In the genomic region with DNA sequence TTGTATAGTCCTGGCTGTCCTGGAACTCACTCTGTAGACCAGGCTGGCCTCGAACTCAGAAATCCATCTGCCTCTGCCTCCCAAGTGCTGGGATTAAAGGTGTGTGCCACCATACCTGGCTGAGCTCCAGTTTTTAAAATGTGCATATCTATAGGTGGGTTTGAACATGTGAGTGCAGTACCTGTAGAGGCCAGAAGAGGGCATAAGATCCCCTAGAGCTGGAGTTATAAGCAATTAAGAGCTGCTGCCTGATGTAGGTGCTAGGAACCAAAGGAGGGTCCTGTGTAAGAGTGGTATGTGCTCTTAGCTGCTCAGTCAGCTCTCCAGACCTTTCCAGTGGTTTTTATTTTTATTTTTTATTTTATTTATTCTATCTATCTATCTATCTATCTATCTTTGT, we compare ENCODE assay signal across 24 mouse cellular contexts.
DNase-seq lines count a peak whose midpoint lies in the region; ATAC-seq and TF ChIP-seq lines count a peak whose summit lies in the region.
"Had no signal": no experiment of that assay in that cellular context is flagged by ENCODE, and none has a peak within 500 bp of the region (broad histone marks: within the 10 kb centered on the region; RNA-seq: fewer than 3 reads in every experiment).

No protein-coding gene starts in this region.

- peak; percentile 42 for TF ChIP-seq CTCF in intestine, postnatal 0 days (IDR thresholded peaks at IDR 0.05; ENCODE audit: low read depth)
- TF ChIP-seq CTCF in lung, postnatal 0 days (IDR thresholded peaks at IDR 0.05) = peak; percentile 30
- peak; percentile 1 to 23 (median 20); a peak in 3 of 6 replicates for TF ChIP-seq CTCF in MEL (IDR thresholded peaks at IDR 0.05 in 2 of 3, conservative IDR thresholded peaks at IDR 0.05 in 1 of 3; ENCODE audit: control insufficient read depth in 1 of 3, insufficient read depth in 1 of 3, low read depth in 2 of 3, low read length in 3 of 3, poor library complexity in 1 of 3, severe bottlenecking in 1 of 3)

- WGBS in intestine, postnatal 0 days = 95% methylated on average over 1 of the region's 1 CpGs
- 90% methylated on average over 1 of the region's 1 CpGs for WGBS in intestine, embryonic 16.5 days
- WGBS in lung, postnatal 0 days = 90% methylated on average over 1 of the region's 1 CpGs
- 85% methylated on average over 1 of the region's 1 CpGs for WGBS in embryonic facial prominence, embryonic 10.5 days

- TF ChIP-seq POLR2A in MEL (IDR thresholded peaks at IDR 0.05; ENCODE audit: control insufficient read depth in 1 of 2, insufficient read depth in 1 of 2, low read depth in 1 of 2, low read length in 2 of 2, poor library complexity in 1 of 2) = no peak

- no peak for ATAC-seq in intestine, postnatal 0 days
- no peak for ATAC-seq in intestine, embryonic 16.5 days
- no peak for ATAC-seq in lung, postnatal 0 days
- ATAC-seq: activated CD4-positive, CD25-positive, alpha-beta regulatory T cell, adult 4 months; midbrain, embryonic 15.5 days had no signal

- no peaks in the 10 kb centered on the region for H3K79me2 ChIP-seq in MEL (ENCODE audit: control insufficient read depth, insufficient read depth, low read length, poor library complexity)

- H3K4me1 ChIP-seq in intestine, postnatal 0 days (replicated peaks; ENCODE audit: control insufficient read depth, insufficient read depth, low read length) = no peaks in the 10 kb centered on the region
- H3K4me1 ChIP-seq in intestine, embryonic 16.5 days (ENCODE audit: control insufficient read depth, insufficient read depth, low read length) = no peaks in the 10 kb centered on the region
- H3K4me1 ChIP-seq in lung, postnatal 0 days (ENCODE audit: insufficient read depth, low read depth, low read length) = no peaks in the 10 kb centered on the region
- no peaks in the 10 kb centered on the region for H3K4me1 ChIP-seq in MEL (ENCODE audit: control insufficient read depth in 1 of 2, insufficient read depth in 2 of 2, low read length in 2 of 2)
- peaks cover 3% of the 10 kb centered on the region; the same call in 1 of the 2 replicates for H3K4me1 ChIP-seq in embryonic facial prominence, embryonic 10.5 days
- H3K4me1 ChIP-seq: hindbrain, embryonic 15.5 days; liver, embryonic 13.5 days; megakaryocyte, embryonic 14.5 days; midbrain, embryonic 15.5 days had no signal

- peak; percentile 10 for TF ChIP-seq RAD21 in MEL (IDR thresholded peaks at IDR 0.05; ENCODE audit: low read depth, low read length)

- no peak overlapping the region for H3K27ac ChIP-seq in intestine, postnatal 0 days (ENCODE audit: low read depth, low read length)
- no peak overlapping the region for H3K27ac ChIP-seq in intestine, embryonic 16.5 days (ENCODE audit: low read length)
- H3K27ac ChIP-seq in lung, postnatal 0 days (ENCODE audit: low read length) = no peak overlapping the region
- H3K27ac ChIP-seq in MEL (ENCODE audit: control insufficient read depth, low read depth, low read length) = no peak overlapping the region
- H3K27ac ChIP-seq in embryonic facial prominence, embryonic 10.5 days (replicated peaks) = no peak overlapping the region
- H3K27ac ChIP-seq: hindbrain, embryonic 15.5 days; liver, embryonic 13.5 days; midbrain, embryonic 15.5 days had no signal

- no peaks in the 10 kb centered on the region for H3K27me3 ChIP-seq in intestine, postnatal 0 days (replicated peaks; ENCODE audit: control insufficient read depth, insufficient read depth, low read length)
- no peaks in the 10 kb centered on the region for H3K27me3 ChIP-seq in intestine, embryonic 16.5 days (replicated peaks; ENCODE audit: control insufficient read depth, insufficient read depth, low read length)
- H3K27me3 ChIP-seq in lung, postnatal 0 days (replicated peaks; ENCODE audit: insufficient read depth, low read length) = no peaks in the 10 kb centered on the region
- H3K27me3 ChIP-seq in MEL (ENCODE audit: control insufficient read depth in 1 of 2, insufficient read depth in 2 of 2, low read length in 2 of 2) = no peaks in the 10 kb centered on the region
- no peaks in the 10 kb centered on the region for H3K27me3 ChIP-seq in embryonic facial prominence, embryonic 10.5 days (replicated peaks; ENCODE audit: low read depth, poor library complexity, severe bottlenecking)
- H3K27me3 ChIP-seq: CH12.LX; hindbrain, embryonic 15.5 days; liver, embryonic 13.5 days; megakaryocyte, embryonic 14.5 days; midbrain, embryonic 15.5 days had no signal

- DNase-seq in lung, postnatal 0 days (ENCODE audit: low spot score) = no peak
- DNase-seq in lung, postnatal 10 days = no peak
- DNase-seq in MEL (ENCODE audit: low read depth, low spot score) = peak; percentile 20
- no peak for DNase-seq in testis, postnatal 10 days (ENCODE audit: low spot score)
- DNase-seq in embryonic facial prominence, embryonic 10.5 days (ENCODE audit: low spot score) = no peak
- DNase-seq: adrenal gland, postnatal 10 days; cerebellum, adult 9-10 months; gastrocnemius, postnatal 10 days; heart, adult 18-20 months; heart, postnatal 4 days; kidney, adult 2 months; kidney, postnatal 25 days; liver, embryonic 13.5 days; lung, postnatal 14 days; right cerebral cortex, postnatal 14 days; spleen, adult 18-20 months; thymus, adult 2 months had no signal

- no peak overlapping the region for H3K9ac ChIP-seq in intestine, postnatal 0 days (ENCODE audit: low read depth, low read length)
- no peak overlapping the region for H3K9ac ChIP-seq in intestine, embryonic 16.5 days (ENCODE audit: low read depth, low read length)
- no peak overlapping the region for H3K9ac ChIP-seq in lung, postnatal 0 days (replicated peaks; ENCODE audit: low read depth)
- H3K9ac ChIP-seq in MEL (ENCODE audit: control insufficient read depth, low read depth, low read length, poor library complexity, severe bottlenecking) = no peak overlapping the region
- H3K9ac ChIP-seq: hindbrain, embryonic 15.5 days; liver, embryonic 13.5 days; midbrain, embryonic 15.5 days had no signal

- H3K36me3 ChIP-seq in intestine, postnatal 0 days (ENCODE audit: control insufficient read depth, insufficient read depth) = peaks cover 18% of the 10 kb centered on the region; the same call in 1 of the 2 replicates
- no peaks in the 10 kb centered on the region for H3K36me3 ChIP-seq in intestine, embryonic 16.5 days (ENCODE audit: control insufficient read depth, insufficient read depth, low read length)
- H3K36me3 ChIP-seq in lung, postnatal 0 days (ENCODE audit: insufficient read depth, low read length) = no peaks in the 10 kb centered on the region
- H3K36me3 ChIP-seq in MEL (ENCODE audit: control insufficient read depth in 1 of 2, insufficient read depth in 2 of 2, low read length in 2 of 2) = no peaks in the 10 kb centered on the region
- H3K36me3 ChIP-seq in embryonic facial prominence, embryonic 10.5 days (replicated peaks) = 0 out of 2 replicates have a peak, but pooled peaks cover 6% of the 10 kb centered on the region
- H3K36me3 ChIP-seq: hindbrain, embryonic 15.5 days; liver, embryonic 13.5 days; midbrain, embryonic 15.5 days had no signal

- no peak overlapping the region for H3K4me3 ChIP-seq in intestine, postnatal 0 days (ENCODE audit: low read depth, low read length)
- no peak overlapping the region for H3K4me3 ChIP-seq in intestine, embryonic 16.5 days (ENCODE audit: low read length)
- H3K4me3 ChIP-seq in lung, postnatal 0 days (ENCODE audit: low read depth, low read length) = no peak overlapping the region
- H3K4me3 ChIP-seq in MEL (ENCODE audit: control insufficient read depth in 1 of 2, insufficient read depth in 1 of 2, low read depth in 2 of 2, low read length in 2 of 2) = no peak overlapping the region
- H3K4me3 ChIP-seq in embryonic facial prominence, embryonic 10.5 days = no peak overlapping the region
- H3K4me3 ChIP-seq: hindbrain, embryonic 15.5 days; liver, embryonic 13.5 days; megakaryocyte, embryonic 14.5 days; midbrain, embryonic 15.5 days had no signal

- TF ChIP-seq EP300 in lung, postnatal 0 days (IDR thresholded peaks at IDR 0.05) = no peak
- TF ChIP-seq EP300 in MEL (IDR thresholded peaks at IDR 0.05; ENCODE audit: low read depth in 1 of 2, low read length in 2 of 2) = no peak

- no peak overlapping the region for H3K4me2 ChIP-seq in intestine, postnatal 0 days (replicated peaks; ENCODE audit: low read depth)
- H3K4me2 ChIP-seq in intestine, embryonic 16.5 days (ENCODE audit: low read depth, low read length) = no peak overlapping the region
- no peak overlapping the region for H3K4me2 ChIP-seq in lung, postnatal 0 days (replicated peaks; ENCODE audit: low read depth, low read length)
- H3K4me2 ChIP-seq: hindbrain, embryonic 15.5 days; liver, embryonic 13.5 days; midbrain, embryonic 15.5 days had no signal

- H3K9me3 ChIP-seq in intestine, postnatal 0 days (ENCODE audit: control insufficient read depth) = peaks cover 3% of the 10 kb centered on the region; the same call in 1 of the 2 replicates
- H3K9me3 ChIP-seq in intestine, embryonic 16.5 days (ENCODE audit: control insufficient read depth, low read length) = no peaks in the 10 kb centered on the region
- H3K9me3 ChIP-seq in lung, postnatal 0 days (ENCODE audit: low read length) = no peaks in the 10 kb centered on the region; the same call in 1 of the 2 replicates
- H3K9me3 ChIP-seq in MEL (replicated peaks; ENCODE audit: insufficient read depth, low read length) = no peaks in the 10 kb centered on the region
- H3K9me3 ChIP-seq in embryonic facial prominence, embryonic 10.5 days = peaks cover 3% of the 10 kb centered on the region; the same call in 1 of the 2 replicates
- H3K9me3 ChIP-seq: hindbrain, embryonic 15.5 days; liver, embryonic 13.5 days; midbrain, embryonic 15.5 days had no signal

TF ChIP-seq in MEL, 35 proteins besides CTCF, POLR2A, EP300 and RAD21:
- TF ChIP-seq USF1 (IDR thresholded peaks at IDR 0.05; ENCODE audit: low read depth, low read length) (no peak), ELF1 (IDR thresholded peaks at IDR 0.05; ENCODE audit: low read depth, low read length) (no peak), ZC3H11A (IDR thresholded peaks at IDR 0.05; ENCODE audit: low read depth, low read length) (no peak), TCF12 (IDR thresholded peaks at IDR 0.05; ENCODE audit: low read depth, low read length) (no peak), MAZ (IDR thresholded peaks at IDR 0.05; ENCODE audit: low read depth, low read length) (no peak), MXI1 (IDR thresholded peaks at IDR 0.05; ENCODE audit: low read depth, low read length) (no peak), MAX (IDR thresholded peaks at IDR 0.05; ENCODE audit: low read length) (no peak), CHD1 (IDR thresholded peaks at IDR 0.05; ENCODE audit: low read depth, low read length) (no peak), SMC3 (IDR thresholded peaks at IDR 0.05; ENCODE audit: low read depth, low read length) (no peak), HCFC1 (IDR thresholded peaks at IDR 0.05; ENCODE audit: low read depth, low read length) (no peak), USF2 (IDR thresholded peaks at IDR 0.05; ENCODE audit: borderline replicate concordance in 1 of 2, insufficient read depth in 1 of 2, low read depth in 1 of 2, low read length in 2 of 2) (no peak), KAT2A (conservative IDR thresholded peaks at IDR 0.05; ENCODE audit: low read depth, low read length) (no peak), UBTF (IDR thresholded peaks at IDR 0.05; ENCODE audit: borderline replicate concordance, insufficient read depth, low read depth, low read length) (no peak), GABPA (IDR thresholded peaks at IDR 0.05; ENCODE audit: low read depth, low read length) (no peak)
TF ChIP-seq in MEL: peak in this region for 0.
